Mouse (Mus musculus): ENCODE data around the gene Shisa6. TPM values are rescaled to one million over a fixed set of nuclear protein-coding genes. Genes with fewer than 3 reads are reported as not detected.

Gene Shisa6
- polyA plus RNA-seq, 2 experiments from 2014 or later = not detected

GRCm38 (mm10) chr11:66222133-66222532 lies 303.6 kb downstream of the Shisa6 start:
- ATAC-seq = no peak

GRCm38 (mm10) chr11:66218469-66218868 lies 307.3 kb downstream of the Shisa6 start:
- no peak for ATAC-seq

- ATAC-seq = no peak
Measured at GRCm38 (mm10) chr11:66188627-66189287, 337.0 kb downstream of the Shisa6 start.

- no peak for ATAC-seq
Measured at GRCm38 (mm10) chr11:66188146-66188545, 337.6 kb downstream of the Shisa6 start.

GRCm38 (mm10) chr11:66177781-66178180 lies 348.0 kb downstream of the Shisa6 start:
- ATAC-seq = no peak

- no peak for ATAC-seq
Measured at GRCm38 (mm10) chr11:66167801-66168651, 357.7 kb downstream of the Shisa6 start, which contains the start of gene Dnah9. TSS of gene Dnah9 (minus strand) at chr11:66168551.

GRCm38 (mm10) chr11:66164022-66164421 lies 361.7 kb downstream of the Shisa6 start:
- ATAC-seq = no peak
